Mouse (Mus musculus): ENCODE measurements around the gene Npas3.

Gene Npas3

DNA sequence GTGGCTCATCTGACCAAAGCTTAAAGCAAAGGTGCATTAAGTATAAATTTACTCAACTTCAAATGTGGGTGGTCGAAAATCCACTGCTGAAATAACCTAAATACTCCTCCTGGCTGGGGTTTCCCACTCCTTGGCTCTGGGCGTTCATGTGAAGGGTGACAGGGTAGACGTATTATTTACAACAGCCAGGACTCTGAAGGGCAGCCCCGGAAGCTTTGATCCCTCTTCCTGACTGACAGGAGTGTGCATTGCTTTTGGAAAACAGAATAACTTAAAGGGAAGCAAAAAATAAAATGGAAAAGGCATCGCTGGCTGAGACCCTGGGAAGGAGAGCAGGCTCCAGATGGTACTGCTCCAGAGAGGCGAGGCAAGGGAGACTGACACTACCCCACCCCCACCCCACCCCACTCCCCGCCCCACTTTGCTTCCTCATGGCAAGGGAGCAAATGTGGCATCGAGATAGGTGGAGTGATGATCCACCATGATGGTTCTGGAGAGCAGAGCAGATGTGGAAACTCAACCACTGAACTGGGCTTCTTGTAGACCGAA lies 794.6 kb downstream of the Npas3 start:
- in situ Hi-C loops (cut with MboI; ENCODE audit: unreplicated experiment in 2 of 2) = no loop called here

DNA sequence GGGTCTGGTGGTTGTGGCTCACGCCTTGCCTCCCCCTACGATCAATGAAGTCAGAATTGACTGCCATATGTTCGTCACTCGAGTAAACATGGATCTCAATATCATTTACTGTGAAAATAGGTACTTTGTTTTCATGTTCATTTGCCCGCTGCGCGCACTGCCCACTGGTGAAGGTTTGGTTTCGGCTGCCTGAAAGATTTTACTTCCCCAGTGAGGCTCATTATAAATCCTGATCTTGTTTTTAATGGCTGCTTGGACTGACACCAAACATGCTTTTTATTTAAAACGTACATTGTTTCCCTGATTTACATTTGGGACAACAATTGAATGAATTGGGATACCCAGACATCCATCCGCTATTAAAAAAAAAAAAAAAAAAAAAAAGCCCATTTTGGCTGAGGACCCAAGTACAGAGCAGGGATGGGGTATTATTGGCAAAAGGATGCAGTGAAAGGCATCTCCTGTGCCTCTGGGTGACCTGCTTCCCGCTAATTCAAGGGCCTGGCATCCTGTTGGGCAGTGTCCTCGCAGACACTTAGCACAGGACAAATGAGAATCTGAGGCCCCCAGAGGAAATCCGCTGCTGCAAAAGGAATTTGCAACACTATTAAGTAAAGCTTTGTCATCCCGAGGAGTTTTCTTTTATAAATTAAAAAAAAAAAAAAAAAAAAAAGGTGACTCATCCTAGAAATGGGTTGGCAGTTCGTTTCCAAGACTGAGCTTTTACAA lies 796.3 kb downstream of the Npas3 start:
- in situ Hi-C loops (cut with MboI; ENCODE audit: unreplicated experiment in 2 of 2) = no loop called here

DNA sequence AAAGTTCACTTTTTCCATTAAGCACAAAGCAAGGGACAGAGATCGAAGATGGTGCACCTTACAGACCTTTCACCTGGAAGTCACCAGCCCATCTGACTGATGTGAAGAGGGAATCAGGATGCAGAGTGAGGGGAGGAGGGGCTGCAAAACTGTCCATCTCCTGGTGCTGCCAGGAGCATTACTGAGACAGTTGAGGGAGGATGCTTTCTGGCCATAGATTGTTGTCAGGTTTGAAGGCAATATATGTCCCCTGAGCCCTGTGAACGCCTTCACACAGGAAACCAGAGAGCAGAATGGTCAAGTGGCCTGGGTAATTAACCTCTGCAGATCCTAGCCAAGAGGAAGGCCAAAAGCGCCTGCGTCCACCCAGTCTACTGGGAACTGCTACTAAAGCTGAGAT lies 796.9 kb downstream of the Npas3 start:
- in situ Hi-C loops (cut with MboI; ENCODE audit: unreplicated experiment in 2 of 2) = no loop called here

DNA sequence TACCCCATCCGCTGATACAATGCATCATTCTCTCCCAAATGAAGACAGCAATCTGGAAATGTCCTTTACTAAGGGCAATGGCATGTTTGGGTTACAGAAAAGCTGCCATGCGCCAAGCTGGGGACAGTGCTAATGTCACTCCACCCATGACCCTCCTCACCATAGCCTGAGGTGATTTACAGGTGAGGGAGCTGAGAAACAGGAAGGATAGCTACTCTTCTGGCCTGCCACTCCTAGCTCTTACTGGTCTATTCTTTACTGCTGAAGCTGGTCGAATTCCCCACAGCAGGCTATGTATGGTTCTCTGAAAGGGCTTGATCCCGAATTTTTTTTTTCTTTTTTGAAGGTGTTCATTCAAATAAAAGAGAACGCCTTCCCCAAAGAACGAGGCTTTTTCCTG lies 798.3 kb downstream of the Npas3 start:
- in situ Hi-C loops (cut with MboI; ENCODE audit: unreplicated experiment in 2 of 2) = no loop called here

DNA sequence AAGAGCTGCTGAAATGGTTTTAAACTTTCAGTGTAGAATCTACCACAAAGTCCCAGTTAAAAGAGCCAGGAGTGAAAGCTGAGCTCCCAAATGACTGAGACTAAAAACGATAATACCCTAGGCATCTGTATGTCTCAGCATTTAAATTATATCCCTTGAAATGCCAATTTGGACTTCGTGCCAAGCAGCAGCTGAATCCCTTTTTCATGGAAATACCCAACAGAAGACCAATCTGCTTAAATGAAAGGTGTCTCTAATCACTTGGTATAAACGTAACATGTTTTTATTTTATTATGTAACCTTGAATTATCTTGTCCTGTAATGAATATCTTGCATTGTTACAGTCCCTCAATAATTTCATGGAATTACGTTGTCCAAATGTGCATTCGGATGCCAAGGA lies 799.6 kb downstream of the Npas3 start:
- in situ Hi-C loops (cut with MboI; ENCODE audit: unreplicated experiment in 2 of 2) = no loop called here

DNA sequence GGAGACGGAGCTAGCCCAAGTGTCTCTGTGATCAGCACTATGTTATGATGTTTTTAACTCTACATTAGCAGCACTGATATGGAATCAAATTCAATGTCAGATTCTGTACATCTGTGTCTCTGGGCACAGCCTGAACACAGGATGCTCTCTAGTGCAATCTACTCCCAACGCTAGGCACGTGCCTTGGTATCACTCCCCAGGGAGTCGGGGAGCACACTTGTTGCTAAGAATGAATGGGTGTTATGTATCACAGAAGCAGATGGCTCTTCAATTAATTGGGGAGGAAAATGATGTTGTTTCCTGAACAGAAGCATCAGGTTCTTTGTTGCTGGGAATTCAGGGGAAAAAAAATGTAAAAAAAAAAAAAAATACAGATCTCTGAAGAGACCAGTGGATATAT lies 801.4 kb downstream of the Npas3 start:
- in situ Hi-C loops (cut with MboI; ENCODE audit: unreplicated experiment in 2 of 2) = no loop called here

DNA sequence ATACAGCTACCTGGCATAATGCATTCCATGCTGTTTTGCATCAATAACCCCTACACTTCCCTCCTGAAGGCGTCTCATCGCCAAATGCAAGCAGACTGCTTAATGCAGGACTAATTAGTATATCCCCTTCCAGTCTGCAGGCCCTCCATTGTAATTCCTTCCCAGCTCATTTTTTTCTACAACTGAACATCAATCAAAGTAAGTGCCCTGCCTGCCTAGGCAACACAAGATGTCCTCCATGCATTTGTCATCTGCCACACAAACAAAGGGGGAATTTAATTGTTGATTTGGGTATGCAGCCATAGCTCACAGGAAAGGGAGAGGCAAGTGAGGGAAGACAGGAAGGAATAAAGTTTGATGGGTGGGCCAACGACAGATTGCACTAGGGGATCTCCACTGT lies 804.5 kb downstream of the Npas3 start:
- in situ Hi-C loops (cut with MboI; ENCODE audit: unreplicated experiment in 2 of 2) = no loop called here

DNA sequence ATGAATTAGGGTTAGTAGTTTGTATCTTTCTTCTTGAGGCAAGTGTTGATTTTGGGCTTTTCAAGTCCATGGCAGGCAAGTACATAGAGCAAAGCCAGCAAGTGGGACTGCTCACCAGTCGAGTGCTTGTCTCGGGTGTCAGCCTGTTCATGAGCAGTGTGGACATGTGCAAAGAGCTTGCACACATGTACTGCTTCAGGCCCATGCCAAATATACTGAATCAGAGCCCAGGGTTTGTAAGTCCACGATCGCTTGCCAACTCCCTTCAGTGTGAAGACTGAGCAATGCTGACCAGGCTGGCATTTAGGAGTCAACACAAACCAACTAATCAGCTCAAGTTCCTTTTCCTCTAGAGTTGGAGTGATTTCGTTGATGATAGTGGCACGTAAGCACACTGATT lies 805.1 kb downstream of the Npas3 start:
- in situ Hi-C loops (cut with MboI; ENCODE audit: unreplicated experiment in 2 of 2) = no loop called here

DNA sequence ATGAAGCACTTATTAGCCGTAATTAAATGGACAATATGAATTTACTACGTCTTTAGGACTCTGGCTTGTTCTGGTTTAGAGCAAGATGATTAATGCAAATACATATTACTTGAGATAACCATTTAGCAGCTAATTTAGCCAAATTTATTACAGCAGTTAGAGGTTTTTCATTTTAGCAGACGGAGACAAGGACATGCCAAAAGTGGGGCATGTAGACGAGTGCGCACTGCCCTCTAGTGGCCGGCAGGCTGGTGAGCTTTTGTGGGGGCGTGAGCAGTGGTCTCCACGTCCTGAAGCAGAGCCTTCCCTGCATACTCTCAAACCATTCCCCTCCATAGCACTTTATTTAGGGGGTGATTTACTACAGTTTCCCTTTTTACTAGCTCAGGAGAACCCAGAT lies 812.3 kb downstream of the Npas3 start:
- in situ Hi-C loops (cut with MboI; ENCODE audit: unreplicated experiment in 2 of 2) = no loop called here

DNA sequence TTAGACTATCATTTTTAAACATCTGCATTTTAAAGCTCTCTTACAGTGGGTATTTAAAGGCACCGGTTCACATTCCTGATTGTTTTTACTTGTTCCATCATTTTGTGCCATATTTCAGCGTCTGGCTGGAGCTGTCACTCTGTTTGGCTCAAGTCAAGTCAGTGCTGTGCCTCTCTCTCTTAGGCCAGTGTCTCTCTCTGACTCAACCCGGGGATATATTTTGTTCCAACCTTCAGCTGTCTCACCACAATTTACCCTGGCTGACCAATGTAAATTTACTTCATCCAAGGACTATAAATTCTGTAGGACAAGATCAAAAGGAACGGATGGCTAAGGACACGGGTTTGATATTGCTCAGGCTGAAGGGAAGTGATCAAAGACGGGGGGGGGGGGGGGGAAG lies 812.7 kb downstream of the Npas3 start:
- in situ Hi-C loops (cut with MboI; ENCODE audit: unreplicated experiment in 2 of 2) = no loop called here

DNA sequence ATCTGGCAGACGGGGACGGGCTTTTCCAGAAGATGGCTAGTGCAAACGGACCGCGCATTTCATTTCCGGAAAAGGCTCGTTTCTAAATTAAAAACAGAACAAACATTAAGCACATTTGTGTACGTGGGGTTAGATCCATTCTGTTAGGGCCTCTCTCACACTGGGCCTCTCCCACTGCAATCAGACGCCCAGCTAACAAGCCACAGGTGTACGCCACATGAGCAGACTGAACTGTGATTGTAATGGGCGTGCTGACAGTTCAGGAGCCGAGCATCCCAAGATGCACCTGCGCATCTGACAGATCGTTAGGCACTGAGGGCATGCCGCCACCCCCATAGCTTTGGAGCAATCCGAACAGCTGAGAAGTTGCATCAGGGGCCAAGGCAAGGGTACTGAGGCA lies 816.5 kb downstream of the Npas3 start:
- in situ Hi-C loops (cut with MboI; ENCODE audit: unreplicated experiment in 2 of 2) = no loop called here

DNA sequence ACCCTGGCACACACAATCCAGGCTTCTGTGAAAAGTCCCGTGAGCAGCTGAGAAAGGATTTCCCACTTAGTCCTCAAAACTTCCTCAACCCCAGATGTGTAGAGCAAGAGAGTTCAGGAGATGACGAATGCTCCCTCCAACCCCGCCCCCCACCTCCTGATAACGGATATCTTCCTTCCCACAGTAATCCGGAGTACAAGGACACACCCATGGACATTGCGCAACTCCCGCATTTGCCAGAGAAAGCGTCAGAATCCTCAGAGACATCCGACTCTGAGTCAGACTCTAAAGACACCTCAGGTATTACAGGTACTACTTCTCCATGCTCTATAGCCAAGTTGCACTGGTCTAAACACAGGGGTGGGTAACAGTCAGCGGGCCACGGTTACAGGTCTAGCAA lies 817.1 kb downstream of the Npas3 start:
- in situ Hi-C loops (cut with MboI; ENCODE audit: unreplicated experiment in 2 of 2) = no loop called here

DNA sequence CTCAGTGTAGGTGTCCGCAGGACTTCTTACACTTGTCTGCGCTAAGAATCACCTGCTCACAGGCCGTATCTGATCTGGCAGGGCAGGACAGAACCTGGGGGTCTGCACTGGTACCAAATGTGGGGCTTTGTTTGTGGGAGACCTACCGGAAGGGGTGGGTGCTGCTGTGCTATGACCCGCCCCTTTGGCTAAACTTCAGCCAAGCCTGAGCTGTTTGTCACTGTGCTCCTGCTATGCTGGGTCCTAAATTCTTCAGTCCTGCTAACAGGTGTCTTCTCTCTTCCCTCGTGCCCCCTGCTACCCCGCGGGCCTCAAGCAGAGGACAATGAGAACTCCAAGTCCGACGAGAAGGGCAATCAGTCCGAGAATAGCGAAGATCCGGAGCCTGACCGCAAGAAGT lies 818.9 kb downstream of the Npas3 start:
- in situ Hi-C loops (cut with MboI; ENCODE audit: unreplicated experiment in 2 of 2) = no loop called here

DNA sequence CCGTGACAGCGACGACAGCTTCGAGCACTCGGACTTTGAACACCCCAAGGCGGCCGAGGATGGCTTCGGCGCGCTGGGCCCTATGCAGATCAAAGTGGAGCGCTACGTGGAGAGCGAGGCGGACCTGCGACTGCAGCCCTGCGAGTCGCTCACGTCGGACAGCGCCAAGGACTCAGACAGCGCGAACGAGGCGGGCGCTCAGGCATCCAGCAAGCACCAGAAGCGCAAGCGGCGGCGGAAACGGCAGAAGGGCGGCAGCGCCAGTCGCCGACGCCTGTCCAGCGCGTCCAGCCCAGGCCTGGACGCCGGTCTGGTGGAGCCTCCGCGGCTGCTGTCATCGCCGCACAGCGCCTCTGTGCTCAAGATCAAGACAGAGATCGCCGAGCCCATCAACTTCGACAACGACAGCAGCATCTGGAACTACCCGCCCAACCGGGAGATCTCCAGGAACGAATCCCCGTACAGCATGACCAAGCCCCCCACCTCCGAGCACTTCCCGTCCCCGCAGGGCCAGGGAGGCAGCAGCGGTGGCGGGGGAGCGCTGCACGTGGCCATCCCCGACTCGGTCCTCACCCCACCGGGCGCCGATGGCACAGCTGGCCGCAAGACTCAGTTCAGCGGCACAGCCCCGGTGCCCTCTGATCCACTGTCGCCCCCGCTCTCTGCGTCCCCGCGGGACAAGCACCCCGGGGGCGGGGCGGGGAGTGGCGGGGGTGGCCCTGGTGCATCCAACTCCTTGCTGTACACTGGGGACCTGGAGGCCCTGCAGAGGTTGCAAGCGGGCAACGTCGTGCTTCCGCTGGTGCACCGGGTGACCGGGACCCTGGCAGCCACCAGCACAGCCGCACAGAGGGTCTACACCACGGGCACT lies 819.6 kb downstream of the Npas3 start:
- in situ Hi-C loops (cut with MboI; ENCODE audit: unreplicated experiment in 2 of 2) = no loop called here

DNA sequence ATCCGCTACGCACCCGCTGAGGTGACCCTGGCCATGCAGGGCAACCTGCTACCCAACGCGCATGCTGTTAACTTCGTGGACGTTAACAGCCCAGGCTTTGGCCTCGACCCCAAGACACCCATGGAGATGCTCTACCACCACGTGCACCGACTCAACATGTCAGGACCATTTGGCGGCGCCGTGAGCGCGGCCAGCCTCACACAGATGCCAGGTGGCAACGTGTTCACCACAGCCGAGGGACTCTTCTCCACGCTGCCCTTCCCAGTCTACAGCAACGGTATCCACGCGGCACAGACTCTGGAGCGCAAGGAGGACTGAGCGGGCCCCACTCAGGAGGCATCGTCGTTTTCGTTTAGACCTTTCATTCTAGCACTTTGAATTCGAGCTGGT lies 820.3 kb downstream of the Npas3 start:
- in situ Hi-C loops (cut with MboI; ENCODE audit: unreplicated experiment in 2 of 2) = no loop called here

DNA sequence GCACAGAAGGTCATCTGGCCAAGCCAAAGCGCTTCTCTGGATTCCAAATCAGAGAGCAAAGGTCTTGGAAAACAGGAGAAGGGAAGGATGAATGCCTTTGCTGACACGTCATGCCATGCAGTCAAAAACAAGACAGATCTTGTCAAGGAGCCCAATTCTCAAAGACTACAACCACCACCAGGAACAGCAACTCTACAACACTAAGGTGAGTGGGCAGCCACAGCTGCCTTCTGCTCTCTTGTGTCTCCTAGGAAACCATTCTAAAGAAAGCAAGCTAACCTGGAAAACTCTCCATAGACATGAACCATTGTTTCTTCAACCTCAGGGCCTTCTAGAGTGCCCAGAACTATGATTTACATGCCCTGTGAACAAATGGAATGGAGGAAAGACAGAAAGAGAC lies 825.5 kb downstream of the Npas3 start:
- in situ Hi-C loops (cut with MboI; ENCODE audit: unreplicated experiment in 2 of 2) = no loop called here

DNA sequence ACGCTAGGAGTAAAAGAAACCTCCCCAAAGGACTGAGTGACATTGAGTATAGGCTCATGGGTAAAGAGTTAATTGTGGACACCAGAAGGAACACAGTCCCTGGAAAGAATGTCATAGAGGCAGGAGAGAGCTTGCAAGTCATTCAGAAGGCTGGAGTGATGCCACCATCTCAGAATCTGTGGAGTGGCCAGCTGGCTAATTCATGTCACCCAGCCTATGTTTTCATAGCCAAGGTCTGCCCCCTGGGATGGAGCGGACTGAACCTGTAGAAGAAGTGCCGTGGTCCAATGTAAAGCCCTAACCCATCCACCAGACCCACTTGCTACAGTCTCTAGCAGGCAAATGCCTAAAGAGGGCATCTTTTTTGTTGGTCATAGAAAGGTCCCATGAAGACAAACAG lies 832.5 kb downstream of the Npas3 start:
- in situ Hi-C loops (cut with MboI; ENCODE audit: unreplicated experiment in 2 of 2) = no loop called here

DNA sequence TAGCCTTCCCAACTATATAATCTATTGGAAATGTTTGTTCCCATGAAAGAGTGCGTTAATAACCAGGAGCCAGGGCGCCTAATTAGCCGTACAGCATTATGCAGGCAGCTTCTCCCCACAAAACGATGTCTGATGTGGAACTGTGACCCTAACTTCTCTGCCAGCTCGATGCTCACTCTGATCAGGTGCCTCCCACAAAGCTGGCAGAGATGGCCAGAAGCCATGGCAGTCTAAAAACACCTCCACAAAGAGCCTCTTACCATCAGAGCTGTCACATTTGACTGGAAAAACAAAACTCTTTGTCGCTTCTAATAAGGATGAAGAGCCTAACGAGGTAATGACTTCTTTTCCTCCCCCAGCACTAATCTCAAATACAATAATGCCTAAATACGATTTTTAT lies 845.3 kb downstream of the Npas3 start:
- in situ Hi-C loops (cut with MboI; ENCODE audit: unreplicated experiment in 2 of 2) = no loop called here

DNA sequence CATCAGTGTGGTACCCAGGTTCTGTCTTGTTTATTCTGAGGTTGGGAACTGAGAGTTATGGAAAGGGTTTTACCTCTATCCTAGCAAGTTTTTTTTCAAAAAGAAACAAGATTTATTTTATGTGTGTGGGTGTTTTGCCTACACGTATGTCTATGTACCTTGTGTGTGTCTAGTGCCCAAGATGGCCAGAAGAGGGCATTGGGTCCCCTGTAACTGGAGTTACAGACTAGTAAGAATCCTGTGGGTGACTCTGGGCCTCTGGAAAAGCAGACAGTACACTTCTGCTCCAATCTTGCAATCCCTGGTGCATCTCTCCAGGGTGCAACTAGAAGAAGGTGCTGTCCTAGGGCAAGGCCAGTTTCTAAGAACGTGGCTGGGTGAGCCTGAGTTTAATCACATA lies 848.0 kb downstream of the Npas3 start:
- in situ Hi-C loops (cut with MboI; ENCODE audit: unreplicated experiment in 2 of 2) = no loop called here

DNA sequence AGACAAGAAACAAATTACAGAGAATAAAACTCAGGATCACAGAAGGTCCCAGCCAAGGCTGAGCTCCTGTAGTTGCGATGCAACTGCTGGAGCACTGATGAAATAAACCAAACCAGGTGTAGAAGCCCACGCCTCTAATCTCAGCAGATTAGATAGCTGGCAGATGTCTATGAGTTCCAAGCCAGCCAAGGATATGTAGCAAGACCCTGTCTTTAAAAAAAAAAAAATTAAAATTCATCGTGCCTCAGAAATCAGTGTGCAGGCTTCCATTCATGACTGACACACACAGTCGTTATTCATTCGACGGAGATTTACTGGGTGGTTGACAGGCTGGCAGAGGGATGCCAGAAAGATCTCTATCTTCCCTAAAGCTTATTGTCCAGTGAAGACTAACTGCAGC lies 849.7 kb downstream of the Npas3 start:
- in situ Hi-C loops (cut with MboI; ENCODE audit: unreplicated experiment in 2 of 2) = no loop called here

DNA sequence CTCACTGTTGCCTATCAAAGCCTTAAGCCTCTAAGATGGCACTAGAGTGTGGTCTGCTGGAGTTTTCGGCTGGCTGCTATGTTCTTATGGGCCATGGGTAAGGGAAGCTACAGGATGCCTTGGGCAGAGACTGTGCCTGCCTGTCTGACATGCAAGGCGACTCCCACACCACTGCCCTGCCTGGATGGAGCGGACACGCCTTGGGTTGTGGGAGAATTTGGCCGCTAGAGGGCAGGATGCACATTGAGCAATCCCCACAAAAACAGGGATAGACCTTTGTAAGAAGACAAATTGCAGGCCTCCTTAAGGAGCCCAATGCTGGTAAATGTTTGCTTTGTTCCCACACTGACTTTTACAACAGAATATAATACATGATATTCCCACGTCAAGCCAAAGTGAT lies 850.3 kb downstream of the Npas3 start:
- in situ Hi-C loops (cut with MboI; ENCODE audit: unreplicated experiment in 2 of 2) = no loop called here

DNA sequence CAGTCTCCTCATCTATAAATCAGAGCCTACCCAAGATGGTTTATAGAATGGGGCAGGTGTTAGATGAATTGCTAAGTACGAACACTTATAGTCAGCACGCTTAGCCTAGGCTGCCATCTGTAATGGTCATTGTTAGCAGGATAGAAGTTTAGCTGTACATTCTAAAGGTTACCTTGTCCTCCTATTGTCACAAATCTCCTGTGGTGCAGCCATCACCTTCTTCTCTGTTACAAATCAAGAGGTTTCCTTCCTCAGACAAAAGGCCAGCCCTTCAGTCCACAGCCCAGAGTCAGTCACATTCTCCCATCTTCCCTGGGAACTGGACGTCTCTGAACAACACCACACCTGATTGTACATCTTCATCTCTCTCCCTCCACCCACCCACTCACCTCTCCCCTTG lies 851.0 kb downstream of the Npas3 start:
- in situ Hi-C loops (cut with MboI; ENCODE audit: unreplicated experiment in 2 of 2) = no loop called here
